Mouse (Mus musculus) kidney, adult 2 months (tissue): ENCODE measurements at regions not wholly inside any gene's neighbourhood (a gene's known extent, or its start where the extent isn't known, plus 50 kb on each side); places are given as distances from the start of the nearest gene placed in this dataset.

Source experiments
- CTCF ChIP-seq: fragments of 200-500 bp; conservative IDR thresholded peaks from 2 replicates; pipeline ENCODE4 v1.5.1; 2011; ENCODE audit warnings: low read depth, mild to moderate bottlenecking, control low read depth, low read length, moderate library complexity, mixed read lengths; ENCODE audit not compliant: insufficient read depth, insufficient read length
- POLR2A ChIP-seq: fragments of 200-500 bp; IDR thresholded peaks from one replicate; pipeline ENCODE4 v1.6.1; 2011; ENCODE audit warnings: low read depth, low read length, control low read depth

- no peak for TF ChIP-seq POLR2A
- no peak for TF ChIP-seq CTCF
Measured at GRCm38 (mm10) chr2:94963520-94963919, 525.6 kb upstream of the Api5 start.
